21 mouse cellular contexts compared by ENCODE assay signal in genomic region chr10:127969820-127970219, GRCm38 (mm10). TPM values are rescaled to one million over a fixed set of nuclear protein-coding genes. Genes with fewer than 3 reads are reported as not detected.
DNase-seq lines count a peak whose midpoint lies in the region; ATAC-seq and TF ChIP-seq lines count a peak whose summit lies in the region.
"Had no signal": no experiment of that assay in that cellular context is flagged by ENCODE, and none has a peak within 500 bp of the region (broad histone marks: within the 10 kb centered on the region; RNA-seq: fewer than 3 reads in every experiment).

No protein-coding gene starts in this region.

- ATAC-seq in G1E (ENCODE audit: extremely low read depth, insufficient number of reproducible peaks, low FRiP score, poor library complexity, severe bottlenecking): peak; percentile 45
- peak; percentile 93 for ATAC-seq in intestine, embryonic 15.5 days
- ATAC-seq in liver, postnatal 0 days: peak; percentile 24; the same call in 1 of the 2 replicates
- ATAC-seq: CD4-positive, CD25-positive, alpha-beta regulatory T cell, adult 4 months; midbrain, embryonic 16.5 days had no signal

- H3K36me3 ChIP-seq in G1E (replicated peaks): no peaks in the 10 kb centered on the region
- H3K36me3 ChIP-seq in MEL (ENCODE audit: control insufficient read depth in 1 of 2, insufficient read depth in 2 of 2, low read length in 2 of 2): no peaks in the 10 kb centered on the region
- no peaks in the 10 kb centered on the region for H3K36me3 ChIP-seq in intestine, embryonic 15.5 days
- no peaks in the 10 kb centered on the region for H3K36me3 ChIP-seq in liver, postnatal 0 days (replicated peaks; ENCODE audit: insufficient read depth, low read length)
- H3K36me3 ChIP-seq: heart, embryonic 13.5 days; hindbrain, embryonic 12.5 days; lung, embryonic 15.5 days had no signal

- H3K9me3 ChIP-seq in G1E (replicated peaks) (no peaks in the 10 kb centered on the region), MEL (replicated peaks; ENCODE audit: insufficient read depth, low read length) (no peaks in the 10 kb centered on the region)
- H3K9me3 ChIP-seq in intestine, embryonic 15.5 days: no peaks in the 10 kb centered on the region
- no peaks in the 10 kb centered on the region for H3K9me3 ChIP-seq in liver, postnatal 0 days (ENCODE audit: low read length)
- H3K9me3 ChIP-seq: heart, embryonic 13.5 days; hindbrain, embryonic 12.5 days; lung, embryonic 15.5 days had no signal

- H3K4me3 ChIP-seq in G1E (ENCODE audit: low read depth, low read length) (no peak overlapping the region), MEL (ENCODE audit: control insufficient read depth in 1 of 2, insufficient read depth in 1 of 2, low read depth in 2 of 2, low read length in 2 of 2) (no peak overlapping the region)
- no peak overlapping the region for H3K4me3 ChIP-seq in intestine, embryonic 15.5 days (replicated peaks)
- H3K4me3 ChIP-seq in liver, postnatal 0 days (ENCODE audit: low read depth, low read length): no peak overlapping the region
- H3K4me3 ChIP-seq: heart, embryonic 13.5 days; hindbrain, embryonic 12.5 days; layer of hippocampus, adult 2 months; lung, embryonic 15.5 days had no signal

- TF ChIP-seq RAD21 in MEL (IDR thresholded peaks at IDR 0.05; ENCODE audit: low read depth, low read length): no peak

- H3K27me3 ChIP-seq in G1E (ENCODE audit: insufficient read depth, low read length) (no peaks in the 10 kb centered on the region), MEL (ENCODE audit: control insufficient read depth in 1 of 2, insufficient read depth in 2 of 2, low read length in 2 of 2) (peaks cover 3 to 15% of the 10 kb centered on the region in 2 experiments)
- H3K27me3 ChIP-seq in intestine, embryonic 15.5 days (replicated peaks): no peaks in the 10 kb centered on the region
- no peaks in the 10 kb centered on the region for H3K27me3 ChIP-seq in liver, postnatal 0 days (ENCODE audit: insufficient read depth, low read length)
- H3K27me3 ChIP-seq: heart, embryonic 13.5 days; hindbrain, embryonic 12.5 days; lung, embryonic 15.5 days had no signal

- DNase-seq in G1E (ENCODE audit: low spot score): peak; percentile 6
- DNase-seq in MEL (ENCODE audit: low read depth, low spot score): peak; percentile 11
- DNase-seq in liver, postnatal 0 days: no peak
- no peak for DNase-seq in frontal cortex, postnatal 25 days (ENCODE audit: low spot score in 2 of 2)
- DNase-seq in lung, postnatal 25 days (ENCODE audit: low spot score): no peak
- DNase-seq in left cerebral cortex, adult 9 months (ENCODE audit: low spot score in 2 of 2): no peak
- no peak for DNase-seq in left cerebral cortex, postnatal 10 days (ENCODE audit: extremely low spot score in 1 of 2, low spot score in 2 of 2)
- DNase-seq: adrenal gland, postnatal 10 days; cerebellum, adult 8-10 months; gastrocnemius, postnatal 36 days; right cerebral cortex, postnatal 25 days had no signal

- no peak for TF ChIP-seq CTCF in G1E (IDR thresholded peaks at IDR 0.05; ENCODE audit: low read depth, low read length)
- TF ChIP-seq CTCF in MEL (IDR thresholded peaks at IDR 0.05 in 2 of 3, conservative IDR thresholded peaks at IDR 0.05 in 1 of 3; ENCODE audit: control insufficient read depth in 1 of 3, insufficient read depth in 1 of 3, low read depth in 2 of 3, low read length in 3 of 3, poor library complexity in 1 of 3, severe bottlenecking in 1 of 3): no peak
- TF ChIP-seq CTCF in liver, postnatal 0 days (IDR thresholded peaks at IDR 0.05; ENCODE audit: low read depth): no peak

- 46% methylated on average over 4 of the region's 4 CpGs for WGBS in intestine, embryonic 15.5 days
- 21% methylated on average over 4 of the region's 4 CpGs for WGBS in liver, postnatal 0 days (ENCODE audit: insufficient replicate concordance)

- H3K9ac ChIP-seq in MEL (ENCODE audit: control insufficient read depth, low read depth, low read length, poor library complexity, severe bottlenecking): no peak overlapping the region
- H3K9ac ChIP-seq in intestine, embryonic 15.5 days: no peak overlapping the region
- H3K9ac ChIP-seq in liver, postnatal 0 days (replicated peaks): no peak overlapping the region
- H3K9ac ChIP-seq: heart, embryonic 13.5 days; hindbrain, embryonic 12.5 days; lung, embryonic 15.5 days had no signal

- H3K79me2 ChIP-seq in MEL (ENCODE audit: control insufficient read depth, insufficient read depth, low read length, poor library complexity): no peaks in the 10 kb centered on the region

- H3K4me2 ChIP-seq in intestine, embryonic 15.5 days (replicated peaks): 0 out of 2 replicates have a peak overlapping the region, but pooled peaks have one; percentile 7
- no peak overlapping the region for H3K4me2 ChIP-seq in liver, postnatal 0 days (ENCODE audit: low read depth, low read length)
- H3K4me2 ChIP-seq: heart, embryonic 13.5 days; hindbrain, embryonic 12.5 days; lung, embryonic 15.5 days had no signal

- no peak overlapping the region for H3K27ac ChIP-seq in MEL (ENCODE audit: control insufficient read depth, low read depth, low read length)
- H3K27ac ChIP-seq in intestine, embryonic 15.5 days: peak overlapping the region; percentile 74
- peak overlapping the region; percentile 52 for H3K27ac ChIP-seq in liver, postnatal 0 days (ENCODE audit: low read depth)
- H3K27ac ChIP-seq: heart, embryonic 13.5 days; hindbrain, embryonic 12.5 days; kidney, postnatal 0 days; layer of hippocampus, adult 2 months; lung, embryonic 15.5 days had no signal

- intact Hi-C loops in left cerebral cortex, postnatal 10 days (cut with DNase I): no loop called here

- H3K4me1 ChIP-seq in G1E (ENCODE audit: insufficient read depth, low read depth, low read length) (peaks cover 29% of the 10 kb centered on the region), MEL (ENCODE audit: control insufficient read depth in 1 of 2, insufficient read depth in 2 of 2, low read length in 2 of 2) (no peaks in the 10 kb centered on the region)
- 0 out of 2 replicates have a peak, but pooled peaks cover 3% of the 10 kb centered on the region for H3K4me1 ChIP-seq in intestine, embryonic 15.5 days (replicated peaks)
- no peaks in the 10 kb centered on the region for H3K4me1 ChIP-seq in liver, postnatal 0 days (ENCODE audit: insufficient read depth)
- H3K4me1 ChIP-seq: hindbrain, embryonic 12.5 days; lung, embryonic 15.5 days had no signal

- TF ChIP-seq POLR2A in MEL (IDR thresholded peaks at IDR 0.05; ENCODE audit: control insufficient read depth in 1 of 2, insufficient read depth in 1 of 2, low read depth in 1 of 2, low read length in 2 of 2, poor library complexity in 1 of 2): no peak

- TF ChIP-seq EP300 in MEL (IDR thresholded peaks at IDR 0.05; ENCODE audit: low read depth in 1 of 2, low read length in 2 of 2): no peak
- peak; percentile 15; the same call in 1 of the 2 replicates for TF ChIP-seq EP300 in liver, postnatal 0 days (IDR thresholded peaks at IDR 0.05; ENCODE audit: low read depth)

TF ChIP-seq in MEL, 35 proteins besides CTCF, POLR2A, EP300 and RAD21:
- TF ChIP-seq MAFK (IDR thresholded peaks at IDR 0.05; ENCODE audit: borderline replicate concordance, low read depth, low read length) (no peak), TAL1 (IDR thresholded peaks at IDR 0.05; ENCODE audit: low read length) (peak; percentile 41), BHLHE40 (IDR thresholded peaks at IDR 0.05; ENCODE audit: borderline replicate concordance, low read depth, low read length) (no peak), TCF12 (IDR thresholded peaks at IDR 0.05; ENCODE audit: low read depth, low read length) (0 out of 2 replicates have a peak, but pooled peaks have one; percentile 11), SMC3 (IDR thresholded peaks at IDR 0.05; ENCODE audit: low read depth, low read length) (no peak)

RNA-seq across cellular contexts. Expression of gene Hsd17b6, which starts 37.6 kb away (rescaled TPM):
- total RNA-seq in G1E (2014; fragmentation: Nextera tagmentation): not detected in 2 replicates
- 0.05 TPM in 1 of 2 replicates, not detected in the other for total RNA-seq in G1E (2017)
- not detected in 2 replicates for polyA plus RNA-seq in G1E (2012)
- not detected in 2 replicates for total RNA-seq in MEL (2012; rRNA removed)
- under 1 TPM in 1 of 2 experiments, not detected in 1; 0.15 TPM for polyA plus RNA-seq in MEL (2012; ENCODE audit: insufficient read depth in 1 of 2, insufficient read length in 2 of 2, low read depth in 1 of 2, low replicate concordance in 2 of 2, missing spikeins in 1 of 2)
- 0.38 and 0.48 TPM in 2 replicates for polyA plus RNA-seq in intestine, embryonic 15.5 days (2015; fragmentation: Nextera tagmentation; extraction: Ambion mirVana)
- polyA plus RNA-seq in liver, postnatal 0 days (2015; fragmentation: Nextera tagmentation; extraction: Ambion mirVana): 29.5 and 32.4 TPM in 2 replicates
- not detected for total RNA-seq in left cerebral cortex, postnatal 10 days (2021)
- total RNA-seq: gastrocnemius, postnatal 36 days; layer of hippocampus, adult 2 months; left cerebral cortex, postnatal 14 days; megakaryocyte, adult 5-6 weeks had no signal
- polyA plus RNA-seq: CD4-positive, CD25-positive, alpha-beta regulatory T cell, adult 4 months; heart, embryonic 13.5 days; hindbrain, embryonic 12.5 days; kidney, postnatal 0 days; lung, embryonic 15.5 days; midbrain, embryonic 16.5 days had no signal

RNA-seq across cellular contexts. Expression of gene Prim1, which starts 45.1 kb away (rescaled TPM):
- total RNA-seq in G1E (2014; fragmentation: Nextera tagmentation) (83.3 and 97.0 TPM in 2 replicates), G1E (2017) (134 TPM in 2 replicates), MEL (2012; rRNA removed) (59.6 and 74.0 TPM in 2 replicates)
- polyA plus RNA-seq in G1E (2012) (3.7 and 5.8 TPM in 2 replicates), MEL (2012; ENCODE audit: insufficient read depth in 1 of 2, insufficient read length in 2 of 2, low read depth in 1 of 2, low replicate concordance in 2 of 2, missing spikeins in 1 of 2) (10 to 100 TPM in 1 of 2 experiments, not detected in 1; 71.5 TPM)
- polyA plus RNA-seq in intestine, embryonic 15.5 days (2015; fragmentation: Nextera tagmentation; extraction: Ambion mirVana): 67.9 and 73.0 TPM in 2 replicates
- polyA plus RNA-seq in liver, postnatal 0 days (2015; fragmentation: Nextera tagmentation; extraction: Ambion mirVana): 26.2 and 29.1 TPM in 2 replicates
- total RNA-seq in left cerebral cortex, postnatal 10 days (2021): 10 to 100 TPM; 10.5 to 10.9 TPM

Comparison
In these comparisons a context has a peak if more than half of its experiments do, and no peak if none do; other contexts are left out.
1. ATAC-seq: peak in every context shown above with its lines; median percentile 93 in intestine, embryonic 15.5 days; 45 in G1E; 24 in liver, postnatal 0 days.
2. DNase-seq: peak in G1E (single experiment) and MEL (single experiment); none in liver, postnatal 0 days (single experiment), frontal cortex, postnatal 25 days (0 of 2), lung, postnatal 25 days (single experiment), left cerebral cortex, adult 9 months (0 of 2) and left cerebral cortex, postnatal 10 days (0 of 2).
3. RNA of gene Hsd17b6, which starts 37.6 kb away (polyA plus RNA-seq): 29.5 to 32.4 TPM in liver, postnatal 0 days; 0.38 to 0.48 TPM in intestine, embryonic 15.5 days, 0.15 TPM in MEL and not detected in G1E; every median in the first group is over 10 times any median in the second.